Mouse (Mus musculus) adrenal gland, adult 8-10 months (tissue): ENCODE data around the gene Scgb1b19. TPM values are rescaled to one million over a fixed set of nuclear protein-coding genes. Genes with fewer than 3 reads are reported as not detected.
"Not testable (repeated sequence)": the region's sequence is repeated elsewhere in the genome, so short reads cannot be mapped to it uniquely, and the experiment has no call there.

Experiments used
- DNase-seq: peaks from one replicate; pipeline ENCODE4 v3.0.0; 2022
- total RNA-seq, 4 experiments: library from RNA; stranded (reverse); gene quantifications; 2 replicates each; pipeline ENCODE4 v1.2.4; 2022

The Scgb1b19 gene
- total RNA-seq, result not detected

DNA sequence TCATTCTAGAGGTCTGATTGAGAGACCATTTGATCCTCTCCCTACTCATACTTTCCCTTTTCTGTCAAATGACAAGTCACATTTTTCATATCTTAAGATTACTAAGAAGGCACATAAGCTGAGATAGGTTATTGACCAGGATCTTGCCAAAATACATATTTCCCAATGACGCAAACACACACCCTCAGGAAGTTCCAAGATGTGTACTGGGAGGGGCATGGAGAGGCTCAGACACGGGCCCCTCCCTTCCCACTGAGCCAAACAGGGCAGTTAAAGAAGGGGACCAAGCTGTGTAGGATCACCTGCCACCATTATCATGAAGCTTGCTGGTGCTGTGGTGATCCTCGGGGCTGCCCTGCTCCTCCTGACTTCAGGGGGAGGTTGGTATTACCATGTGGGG lies at the start of gene Scgb1b19:
Gene Scgb1b19 (plus strand): TSS at position 301 of the 400 bp plus-strand sequence.
- not testable (repeated sequence) for DNase-seq

- not testable (repeated sequence) for DNase-seq
Observed at GRCm38 (mm10) chr7:33280238-33280637, 6.9 kb upstream of the Scgb1b19 start, which contains the start of gene Scgb2b19. TSS of gene Scgb2b19 (minus strand) at chr7:33280338.

Other genes with a start within 250 kb of the Scgb1b19 start
- not detected for gene Scgb2b17, start 230.7 kb upstream of the Scgb1b19 start, total RNA-seq
- gene Scgb1b17, start 223.8 kb upstream of the Scgb1b19 start, total RNA-seq, result not detected
- gene Scgb2b18, start 113.4 kb upstream of the Scgb1b19 start, total RNA-seq, result not detected
- not detected for gene Scgb1b18, start 101.7 kb upstream of the Scgb1b19 start, total RNA-seq
- gene Scgb2b19, start 7.0 kb upstream of the Scgb1b19 start, total RNA-seq, result not detected
- gene Scgb2b20, start 79.0 kb downstream of the Scgb1b19 start, total RNA-seq, result not detected
- gene Scgb1b20, start 85.9 kb downstream of the Scgb1b19 start, total RNA-seq, result not detected
- not detected for gene Scgb2b21, start 233.2 kb downstream of the Scgb1b19 start, total RNA-seq